Mouse (Mus musculus) spleen, postnatal 14 days (tissue): Measurements from ENCODE around the gene Sumf1.

Experiments used
- DNase-seq, 2 experiments: peaks; one replicate each; pipeline ENCODE4 v3.0.0; 2021 to 2022; ENCODE audit warnings: low spot score in 2 of 2

The Sumf1 gene

DNA sequence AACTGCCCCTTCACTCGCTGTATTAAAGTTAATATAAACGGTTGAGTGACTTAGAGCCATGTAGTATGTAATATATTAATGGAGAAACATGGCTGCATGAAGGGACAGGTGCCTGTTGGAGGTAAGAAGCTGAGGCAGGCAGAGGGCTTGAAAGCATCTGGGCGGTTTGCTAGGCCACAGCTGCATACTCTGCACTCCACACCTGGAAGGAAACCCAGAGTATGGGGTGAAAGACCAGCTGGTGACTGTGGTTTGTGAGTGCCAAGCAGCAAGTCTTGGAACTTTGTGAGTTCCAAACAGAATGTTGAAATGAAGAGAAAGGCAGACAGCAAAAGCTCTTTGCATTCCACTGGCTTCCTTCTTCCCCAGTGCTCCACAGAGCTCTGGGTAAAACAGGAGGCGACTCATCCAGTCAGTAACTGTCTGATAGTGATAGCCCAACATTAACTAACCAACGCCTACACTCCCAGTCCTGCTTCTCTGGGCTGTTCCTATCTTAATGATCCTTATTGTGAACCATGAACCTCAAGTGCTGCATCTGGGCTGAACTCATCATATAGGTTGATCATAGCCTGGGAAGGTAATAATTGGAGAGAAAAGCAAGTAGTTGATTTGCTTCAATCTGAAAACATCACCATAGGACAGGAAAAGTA, 21.7 kb upstream of the Sumf1 start:
- no peak for DNase-seq

DNA sequence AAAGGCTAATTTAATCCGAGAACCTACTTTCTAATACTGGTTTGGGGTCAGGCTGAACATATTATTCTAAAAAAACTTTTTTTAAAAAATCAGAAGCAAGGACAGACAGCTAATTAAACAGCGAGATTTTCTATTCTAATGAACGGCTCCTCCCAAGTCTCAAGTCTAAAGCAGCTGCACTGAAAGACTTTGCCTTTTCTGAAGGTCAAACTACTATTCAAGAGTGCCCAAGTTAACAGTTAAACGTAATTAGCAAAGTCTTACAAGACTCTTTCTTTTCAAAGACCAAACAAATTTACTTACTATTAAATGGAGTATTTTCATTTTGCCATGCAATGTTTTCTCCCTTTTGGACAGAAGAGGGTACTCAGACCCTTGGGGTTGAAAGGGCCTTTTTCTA, 20.8 kb upstream of the Sumf1 start:
- DNase-seq = no peak

DNA sequence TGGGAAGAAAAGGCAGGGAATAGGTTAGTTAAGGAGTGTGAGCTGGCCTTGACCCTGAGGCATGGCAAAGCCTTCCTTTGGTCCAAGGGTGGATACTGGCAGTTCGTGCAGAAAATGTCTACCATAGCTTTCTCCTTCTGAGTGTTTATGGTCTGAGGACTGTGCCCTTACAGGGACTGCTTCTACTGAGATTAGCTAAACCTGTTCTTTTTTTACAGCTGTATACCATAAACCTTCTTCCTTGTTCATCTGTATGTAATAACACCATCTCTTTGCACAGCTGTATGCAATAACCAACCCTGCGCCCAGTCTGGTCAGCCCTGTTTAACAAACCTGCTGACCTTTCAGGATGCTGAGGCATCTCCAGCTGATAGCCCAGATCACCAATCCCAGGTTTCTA, 18.9 kb upstream of the Sumf1 start:
- DNase-seq = no peak

DNA sequence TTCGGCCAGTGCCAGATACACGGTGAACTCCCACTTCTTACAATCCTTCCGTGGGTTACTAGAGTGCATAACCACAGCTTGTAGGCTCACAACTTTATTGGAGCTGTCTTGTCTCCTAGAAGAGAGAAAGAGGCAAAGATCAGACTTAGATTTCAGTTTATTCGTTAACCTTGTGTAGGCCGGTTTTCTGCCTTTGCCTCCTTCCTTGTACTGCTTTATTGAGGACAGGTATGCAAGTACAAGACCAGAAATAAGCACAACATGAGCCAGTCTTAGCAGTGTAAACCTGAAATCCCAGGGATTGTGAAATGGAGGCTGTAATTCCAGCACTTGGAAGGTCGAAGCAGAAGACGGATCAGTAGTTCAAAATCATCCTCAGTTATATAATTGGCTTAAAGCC, 12.9 kb upstream of the Sumf1 start:
- DNase-seq = no peak

DNA sequence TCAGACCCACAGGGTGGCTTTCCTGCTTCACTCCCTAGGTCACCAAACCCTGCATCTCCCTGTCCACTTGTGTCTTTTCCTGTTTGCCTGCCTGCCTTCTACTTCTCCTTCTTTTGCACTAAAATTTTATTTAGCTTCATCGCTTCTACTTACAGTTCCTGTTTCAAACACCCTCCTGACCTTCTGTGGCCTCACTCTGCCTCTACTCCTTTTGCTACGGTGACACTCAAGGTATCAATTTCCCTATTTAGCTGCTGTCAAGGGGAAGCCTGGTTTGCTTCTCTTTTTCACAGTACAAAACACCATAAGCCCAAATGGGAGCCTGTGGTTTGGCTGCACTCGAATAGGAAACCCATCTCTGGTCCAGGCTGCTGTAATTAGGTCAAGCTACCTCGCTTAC, 11.7 kb upstream of the Sumf1 start:
- DNase-seq = peak in 1 of 2 experiments; percentile 20

DNA sequence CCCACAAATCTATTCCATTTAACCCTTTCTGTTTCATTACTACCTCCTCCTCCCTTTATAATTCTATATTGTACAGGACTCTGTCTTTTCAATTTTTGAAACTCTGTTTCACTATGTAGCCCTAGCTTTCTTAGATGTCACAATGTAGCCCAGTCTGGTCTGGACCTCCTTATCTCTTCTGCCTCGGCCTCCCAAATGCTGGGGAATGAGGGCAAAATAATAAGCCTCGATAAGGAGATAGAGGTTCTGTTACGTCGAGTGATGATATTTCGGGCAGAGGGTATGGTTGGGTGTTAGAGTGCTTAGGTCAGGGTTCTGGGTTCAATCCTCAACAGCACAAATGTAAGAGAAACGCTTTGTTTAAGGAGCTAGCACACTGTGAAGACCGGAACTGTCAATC, 11.3 kb upstream of the Sumf1 start:
- DNase-seq = no peak

DNA sequence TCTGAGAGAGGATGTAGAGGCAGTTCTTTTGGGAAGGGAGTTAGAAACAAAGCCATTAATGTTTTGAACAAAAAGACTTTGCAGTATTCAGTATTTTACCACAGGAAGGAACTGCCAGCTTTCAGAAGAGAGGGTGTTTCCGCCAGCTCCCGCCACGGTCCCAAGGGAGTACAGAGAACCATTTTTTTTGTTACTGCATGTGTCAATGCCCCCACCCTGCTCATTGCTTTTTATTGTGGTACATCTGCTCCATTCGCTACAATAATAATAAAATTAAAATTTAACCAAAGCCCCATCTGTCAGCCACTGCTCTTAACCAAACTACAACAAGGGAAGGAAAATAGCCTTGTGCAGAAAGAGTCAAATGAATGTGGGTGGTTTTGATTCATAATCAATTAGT, 7.2 kb upstream of the Sumf1 start:
- DNase-seq = peak in 1 of 2 experiments; percentile 38

DNA sequence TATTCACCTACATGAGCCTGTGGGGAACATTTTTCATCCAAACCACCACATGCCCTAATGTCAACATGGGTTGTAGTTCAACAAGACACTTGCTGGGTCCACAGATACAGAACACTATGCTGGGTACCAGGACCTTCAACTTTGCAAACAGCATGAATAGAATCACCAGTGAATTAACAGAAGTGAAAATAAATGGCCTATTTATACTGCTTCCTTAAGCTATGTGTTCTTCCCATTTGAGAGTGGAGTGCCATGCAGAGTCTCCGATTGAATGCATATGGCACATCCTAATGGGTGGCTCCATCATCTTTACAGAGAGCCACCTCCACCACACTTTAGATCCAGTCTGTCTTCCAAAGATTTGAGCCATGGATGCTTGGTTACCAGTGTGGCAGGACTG, 5.3 kb upstream of the Sumf1 start:
- DNase-seq = no peak

DNA sequence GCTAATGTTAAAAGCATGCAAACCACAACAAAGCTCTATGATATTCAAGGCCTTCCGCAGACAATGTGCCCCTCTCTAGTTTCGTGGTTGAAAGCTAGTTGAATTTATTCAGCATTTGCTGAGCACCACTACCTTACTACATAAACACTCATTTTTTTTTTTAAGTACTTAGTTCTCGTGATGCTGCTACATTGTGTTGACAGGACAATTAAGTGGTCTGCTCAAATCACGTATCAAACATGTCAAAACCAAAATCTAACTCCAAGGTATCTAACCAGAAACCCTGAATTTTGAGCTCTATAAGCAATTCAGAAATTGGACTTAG, 265 bp upstream of the Sumf1 start:
- no peak for DNase-seq

DNA sequence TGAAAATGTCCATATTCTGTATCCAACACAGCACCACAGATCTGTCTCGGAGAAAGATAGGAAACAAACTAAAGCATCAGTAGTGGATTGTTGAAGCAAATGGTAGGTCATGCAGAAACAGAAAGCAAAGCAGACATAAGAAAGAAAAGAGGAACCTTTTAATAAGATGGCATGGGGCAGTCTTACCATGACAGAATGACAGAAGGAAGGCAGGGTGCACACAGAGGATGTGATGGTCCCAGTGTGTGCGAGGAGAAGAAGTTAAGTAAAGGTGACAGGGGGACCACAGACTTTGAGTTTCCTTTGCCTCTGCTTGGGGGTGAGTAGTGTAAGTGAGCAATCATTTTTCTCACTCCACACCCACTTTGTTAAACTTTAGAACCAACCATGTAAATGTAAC, 6.3 kb downstream of the Sumf1 start:
- DNase-seq = no peak

DNA sequence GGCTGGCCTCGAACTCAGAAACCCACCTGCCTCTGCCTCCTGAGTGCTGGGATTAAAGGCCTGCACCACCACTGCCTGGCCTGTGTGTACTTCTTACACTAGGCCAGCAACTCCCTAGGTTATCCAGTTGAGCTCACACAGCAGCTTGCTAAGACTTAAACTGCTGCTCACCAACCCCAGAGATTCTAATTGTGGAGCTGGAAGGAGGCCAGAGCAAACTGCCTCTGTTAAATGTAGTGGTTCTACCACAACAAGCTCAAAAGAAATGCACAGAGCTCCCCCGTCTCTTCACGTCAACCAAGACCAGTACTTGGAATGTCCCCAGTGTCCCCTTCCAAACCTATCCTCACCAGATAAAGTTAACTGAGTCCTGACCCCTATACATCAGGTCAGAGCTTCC, 11.2 kb downstream of the Sumf1 start:
- no peak for DNase-seq

DNA sequence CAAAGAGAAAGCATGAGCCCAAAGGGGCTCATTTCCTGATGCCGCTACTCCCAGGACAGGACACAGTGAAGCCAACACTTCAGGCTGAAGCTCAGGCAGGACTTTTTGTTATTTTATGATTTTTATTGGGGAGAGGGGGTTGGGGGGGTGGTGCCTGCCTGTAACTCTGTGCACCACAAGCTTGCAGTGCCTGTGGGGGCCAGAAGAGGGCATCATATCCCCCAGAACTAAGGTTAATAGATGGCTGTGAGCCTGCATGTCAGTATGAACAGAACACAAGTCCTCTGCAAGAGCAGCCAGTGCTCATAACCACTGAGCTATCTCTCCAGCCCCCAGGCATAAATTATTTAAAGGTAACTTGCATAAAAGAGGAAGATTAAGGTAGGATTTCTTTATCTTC, 13.2 kb downstream of the Sumf1 start:
- DNase-seq = no peak

DNA sequence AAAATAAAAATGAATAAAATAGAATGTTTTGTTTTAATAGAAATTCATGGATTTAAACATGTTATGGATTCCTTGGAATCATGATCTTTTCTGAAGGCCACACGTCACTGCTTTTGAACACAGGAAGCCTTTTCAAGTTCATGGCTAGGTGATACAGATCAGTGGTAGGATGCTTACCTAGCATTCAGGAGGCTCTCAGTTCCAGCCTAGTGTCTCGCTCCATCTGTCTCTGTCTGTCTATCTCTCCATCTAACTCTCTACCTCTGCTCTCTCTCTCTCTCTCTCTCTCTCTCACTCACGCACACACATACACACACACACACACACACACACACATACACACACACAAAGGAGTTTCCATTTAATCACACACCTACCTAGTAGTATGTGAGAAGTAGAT, 15.9 kb downstream of the Sumf1 start:
- no peak for DNase-seq

DNA sequence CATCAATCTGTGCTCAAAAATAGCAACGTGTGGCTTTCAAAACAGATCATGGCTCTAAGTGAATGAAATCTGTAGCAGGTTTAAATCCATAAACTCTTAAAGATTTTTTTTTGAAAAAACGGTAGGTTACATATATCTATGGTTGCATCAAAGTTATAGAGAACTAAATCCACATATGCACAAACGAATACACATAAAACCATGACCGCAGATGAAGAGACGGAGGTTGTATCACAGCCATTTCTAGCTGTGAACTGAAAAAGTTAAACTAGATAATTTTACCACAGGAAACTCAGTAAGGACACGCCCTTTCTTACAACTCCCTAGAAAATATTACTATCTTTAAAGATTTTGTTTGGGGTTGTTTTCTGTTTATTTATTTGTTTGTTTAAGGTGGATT, 16.7 kb downstream of the Sumf1 start:
- DNase-seq = no peak

DNA sequence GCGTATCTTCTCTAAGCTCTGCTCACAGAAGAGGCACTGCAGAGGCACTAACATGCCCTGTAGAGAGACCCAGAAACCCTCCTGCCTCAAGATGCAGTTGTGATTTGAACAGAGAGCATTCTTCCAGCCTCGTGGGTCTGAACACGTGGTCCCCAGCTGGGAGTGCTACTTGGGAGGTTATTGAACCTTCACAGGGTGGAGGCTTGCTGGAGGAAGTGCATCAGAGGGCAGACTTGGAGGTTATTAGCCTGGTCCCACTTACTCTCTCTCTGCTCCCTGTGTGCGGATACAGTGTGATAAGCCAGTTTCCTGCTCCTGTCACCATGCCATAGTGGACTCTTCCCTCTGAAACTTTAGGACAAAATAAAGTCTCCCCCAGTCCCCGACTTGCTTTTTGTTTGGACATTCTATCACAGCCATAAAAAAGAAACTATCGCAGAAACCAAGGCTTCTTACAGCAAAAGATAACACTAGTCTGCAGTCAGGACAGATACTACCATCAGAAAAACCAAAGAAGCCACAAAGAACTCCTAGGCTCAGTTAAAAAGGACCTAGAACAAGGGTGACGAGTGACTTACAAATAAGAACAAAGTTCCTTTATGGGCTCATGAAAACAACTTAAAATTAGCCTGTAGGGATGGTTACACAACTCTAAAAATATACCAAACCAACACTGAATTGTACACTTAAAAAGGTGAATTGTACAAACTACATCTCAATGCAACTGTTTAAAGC, 17.3 kb downstream of the Sumf1 start:
- DNase-seq = no peak

DNA sequence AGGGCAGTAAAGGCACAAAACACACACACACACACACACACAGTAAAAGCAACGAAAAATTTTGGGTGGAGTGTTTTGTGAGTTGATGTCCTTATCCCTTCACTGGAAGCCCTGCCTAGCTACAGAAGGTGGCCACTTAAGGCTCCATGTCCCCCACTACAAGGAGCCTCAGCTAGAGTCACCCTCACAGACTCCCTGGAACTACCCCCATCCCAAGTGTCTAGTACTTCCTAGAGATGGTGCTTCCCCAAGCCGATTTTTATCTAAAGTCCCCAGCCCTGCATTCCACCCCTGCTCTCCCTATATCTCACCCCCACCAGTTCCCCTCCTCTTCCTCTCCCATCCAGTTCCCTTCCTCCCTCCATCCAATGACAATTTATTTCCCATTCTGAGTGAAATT, 19.8 kb downstream of the Sumf1 start:
- DNase-seq = no peak

DNA sequence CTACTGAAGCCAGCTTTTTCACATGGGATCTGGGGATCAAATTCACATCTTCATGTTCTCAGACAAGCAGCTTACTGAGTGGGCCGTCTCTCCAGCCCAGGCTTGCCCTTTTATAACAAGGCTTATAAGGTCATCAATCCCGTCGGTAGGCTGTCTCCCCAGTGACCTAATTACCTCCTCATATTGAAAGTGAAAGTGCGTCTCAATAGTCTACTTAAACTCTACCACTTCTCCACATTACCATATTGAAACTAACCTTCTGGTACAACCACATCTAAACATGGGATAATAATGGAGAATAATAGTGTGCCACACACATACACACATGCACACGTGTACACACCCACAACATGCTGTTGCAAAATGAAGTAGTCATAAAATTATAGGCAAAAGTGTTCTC, 20.4 kb downstream of the Sumf1 start:
- DNase-seq = no peak

DNA sequence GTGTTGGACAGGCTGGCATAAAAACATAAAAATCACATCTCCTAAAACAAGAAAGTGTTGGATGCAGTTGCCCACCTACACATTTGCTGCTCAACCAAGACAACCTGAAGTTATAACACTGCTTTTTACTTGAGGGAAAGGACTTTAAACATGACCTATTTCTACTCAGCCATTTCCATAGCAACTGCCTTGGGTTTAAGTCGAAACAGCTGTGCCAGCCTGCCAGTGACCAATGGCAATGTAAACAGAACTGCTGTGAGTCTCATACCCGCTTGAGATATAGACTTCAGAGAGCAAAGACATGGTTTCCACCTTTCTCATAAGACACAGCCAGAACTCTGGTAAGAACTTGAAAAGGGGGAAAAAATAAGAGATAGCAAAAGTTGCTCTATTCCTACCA, 24.8 kb downstream of the Sumf1 start:
- DNase-seq = no peak

DNA sequence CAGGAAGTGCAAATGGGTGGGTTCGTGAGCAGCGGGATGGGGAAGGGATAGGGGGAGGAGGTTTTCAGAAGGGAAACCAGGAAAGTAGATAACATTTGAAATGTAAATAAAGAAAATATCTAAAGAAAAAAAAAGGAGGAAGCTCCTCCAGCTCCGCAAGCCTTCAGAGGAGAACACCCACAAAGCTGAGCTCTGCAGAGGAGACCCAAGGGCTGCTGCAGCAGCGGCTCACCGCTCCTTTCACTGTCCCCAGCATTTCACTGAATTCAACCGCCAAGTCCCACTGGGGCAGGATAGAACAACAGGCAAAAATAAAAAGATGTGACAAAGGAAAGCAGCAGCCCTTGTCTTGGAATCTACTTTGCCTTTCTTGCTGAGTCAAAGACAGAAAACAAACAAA, 28.5 kb downstream of the Sumf1 start:
- DNase-seq = no peak

DNA sequence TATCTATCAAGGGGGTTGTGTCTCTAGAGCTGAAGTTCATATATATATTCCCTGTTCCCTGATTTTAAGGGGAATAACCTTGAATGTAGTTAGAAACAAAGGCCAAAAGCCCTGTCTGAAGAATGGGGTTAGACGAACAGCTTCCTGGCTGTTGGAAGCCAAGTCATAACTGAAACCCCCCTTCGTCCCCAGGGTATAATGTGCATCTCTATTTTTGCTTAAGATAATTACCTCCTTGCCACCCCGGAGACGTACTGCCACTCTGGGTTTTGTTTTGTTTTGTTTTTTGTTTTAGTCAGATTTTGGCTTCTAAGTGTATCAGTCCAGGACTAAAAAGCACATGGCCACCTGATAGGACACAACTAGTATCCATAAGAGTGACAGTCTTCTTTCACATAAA, 31.1 kb downstream of the Sumf1 start:
- no peak for DNase-seq

DNA sequence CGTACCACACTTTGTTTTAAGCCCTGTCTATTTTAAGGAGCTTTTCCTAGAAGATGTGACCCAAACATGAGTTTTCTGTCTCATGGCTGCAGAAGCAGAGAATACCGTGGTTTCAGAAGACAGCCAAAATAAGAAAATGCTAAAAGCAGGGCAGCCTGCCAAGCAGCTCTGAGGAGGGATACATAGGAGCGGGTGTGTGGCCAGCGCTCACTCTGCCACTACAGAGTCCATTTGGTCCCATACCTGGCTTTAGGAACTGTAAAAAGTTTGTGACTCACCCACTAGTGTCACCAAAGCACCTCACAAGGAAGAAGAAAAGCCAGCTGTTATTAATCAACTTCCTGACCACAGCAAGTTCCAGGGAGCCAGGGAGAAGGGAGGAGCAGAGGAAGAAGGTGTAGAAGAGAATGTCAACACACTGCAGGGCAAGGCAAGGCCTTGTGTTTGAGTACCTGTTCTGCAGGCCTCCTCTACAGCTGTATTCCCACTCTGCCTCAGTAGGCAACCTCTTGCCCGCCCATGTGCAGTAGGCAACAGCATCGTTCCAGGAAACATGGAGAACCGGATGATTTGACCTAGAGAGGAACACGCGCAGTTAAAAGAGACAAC, 32.6 kb downstream of the Sumf1 start:
- DNase-seq = no peak

DNA sequence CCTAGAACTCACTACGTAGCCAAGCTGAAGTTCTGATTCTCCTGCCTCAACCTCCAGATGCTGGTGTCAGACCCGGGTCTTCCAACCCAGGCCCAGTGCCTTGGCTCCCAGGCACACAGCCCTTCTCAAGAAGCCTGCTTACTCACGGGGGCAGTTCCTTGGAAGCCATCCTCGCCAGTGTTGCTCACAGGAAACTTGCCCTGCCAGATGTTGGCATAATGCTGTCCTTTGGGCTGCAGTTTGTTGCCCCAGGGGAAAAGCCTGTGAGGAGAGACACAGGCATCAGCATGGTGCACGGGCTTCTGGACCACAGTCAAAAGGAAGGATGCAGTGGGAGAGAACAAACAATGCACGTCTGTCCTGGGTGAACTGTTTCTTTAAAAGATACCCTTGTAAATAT, 33.3 kb downstream of the Sumf1 start:
- no peak for DNase-seq

DNA sequence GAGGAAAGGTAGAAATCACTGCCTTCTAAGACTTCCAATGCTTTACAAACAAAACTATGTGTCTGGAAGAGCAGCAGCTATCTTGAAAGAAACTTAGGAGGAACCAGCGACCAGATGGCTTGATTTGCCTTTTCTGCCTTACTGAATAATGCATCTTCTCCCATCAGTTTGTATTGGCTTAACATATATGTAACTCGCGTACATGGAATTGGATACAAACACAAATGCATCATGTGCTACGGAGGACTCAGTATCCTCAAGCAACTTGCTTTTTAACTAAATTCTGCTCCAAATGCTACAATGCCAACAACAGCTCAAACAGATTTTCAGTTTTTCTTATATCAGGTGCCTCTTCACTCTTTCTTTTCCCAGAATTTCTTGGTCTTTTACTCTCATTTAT, 36.1 kb downstream of the Sumf1 start:
- no peak for DNase-seq

DNA sequence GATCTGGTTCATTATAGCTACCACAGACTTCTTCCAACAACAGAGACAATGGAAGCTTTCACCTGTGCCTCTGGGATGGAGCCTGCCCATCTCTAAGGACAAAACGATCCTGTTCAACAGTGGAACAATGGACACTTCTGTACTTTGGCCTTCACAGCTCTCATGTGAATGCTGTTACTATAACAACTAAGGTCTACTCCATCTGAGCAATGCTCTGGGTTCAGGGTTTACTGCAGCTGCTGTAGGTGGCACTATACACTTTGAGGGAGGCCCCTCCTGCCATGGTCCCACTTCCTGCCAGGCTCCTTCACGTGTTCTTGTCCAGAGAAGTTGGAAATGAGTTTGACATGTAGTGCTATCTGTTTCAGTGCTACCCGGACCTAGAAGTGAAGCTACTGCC, 36.9 kb downstream of the Sumf1 start:
- DNase-seq = no peak
